Mouse (Mus musculus): ENCODE measurements around the gene Hnrnpll. TPM values are rescaled to one million over a fixed set of nuclear protein-coding genes. Genes with fewer than 3 reads are reported as not detected.

Gene Hnrnpll
- polyA plus RNA-seq (2015; fragmentation: Nextera tagmentation; extraction: Ambion mirVana), result 63.7 and 64.1 TPM in 2 replicates

DNA sequence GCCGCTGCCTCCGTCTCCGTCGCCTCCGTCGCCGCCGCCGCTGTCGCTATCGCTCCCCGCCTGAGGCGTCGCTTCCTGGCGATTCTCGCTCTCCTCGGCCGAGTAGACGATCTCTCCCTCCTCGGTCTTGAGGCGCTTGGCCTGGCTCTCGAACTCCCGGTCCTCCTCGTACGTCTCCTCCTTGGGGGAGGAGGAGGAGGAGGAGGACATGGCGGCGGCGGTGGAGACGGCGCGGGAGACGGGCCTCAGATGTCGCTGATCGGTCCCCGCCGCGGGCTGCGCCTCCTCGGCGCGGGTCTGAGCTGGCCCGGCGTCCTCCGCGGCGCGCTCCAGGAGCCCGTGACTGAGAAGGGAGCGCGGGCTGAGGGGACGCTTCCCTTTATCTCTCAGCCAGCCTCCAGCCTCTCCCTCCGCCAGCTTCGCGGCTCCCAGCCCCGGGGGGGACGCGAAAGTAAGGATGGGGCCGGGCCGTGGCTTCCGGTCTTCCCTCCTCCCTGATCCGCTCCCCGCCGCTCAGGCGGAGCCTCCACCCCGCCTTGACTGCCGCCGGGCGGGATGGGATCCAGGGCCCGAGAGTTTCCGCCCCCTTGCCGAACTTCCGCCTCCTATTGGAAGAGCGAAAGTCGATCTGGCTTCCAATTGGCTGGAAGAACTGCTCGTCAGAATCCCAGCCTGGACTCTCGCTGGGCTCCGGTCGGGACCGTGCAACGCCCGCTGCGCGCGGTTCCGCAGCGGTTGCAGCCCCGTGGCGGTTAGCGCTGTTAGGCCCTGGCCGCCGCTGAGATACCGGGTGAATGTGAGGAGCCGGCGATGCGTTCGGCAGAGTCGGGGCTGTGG lies at the start of gene Hnrnpll:
TSS of gene Hnrnpll (minus strand) at position 552 of the 837 bp plus-strand sequence.
- WGBS, result under 1% methylated on average over 82 of the region's 97 CpGs
- no peaks in the 10 kb centered on the region for H3K27me3 ChIP-seq
- peaks cover 28% of the 10 kb centered on the region for H3K4me1 ChIP-seq

DNA sequence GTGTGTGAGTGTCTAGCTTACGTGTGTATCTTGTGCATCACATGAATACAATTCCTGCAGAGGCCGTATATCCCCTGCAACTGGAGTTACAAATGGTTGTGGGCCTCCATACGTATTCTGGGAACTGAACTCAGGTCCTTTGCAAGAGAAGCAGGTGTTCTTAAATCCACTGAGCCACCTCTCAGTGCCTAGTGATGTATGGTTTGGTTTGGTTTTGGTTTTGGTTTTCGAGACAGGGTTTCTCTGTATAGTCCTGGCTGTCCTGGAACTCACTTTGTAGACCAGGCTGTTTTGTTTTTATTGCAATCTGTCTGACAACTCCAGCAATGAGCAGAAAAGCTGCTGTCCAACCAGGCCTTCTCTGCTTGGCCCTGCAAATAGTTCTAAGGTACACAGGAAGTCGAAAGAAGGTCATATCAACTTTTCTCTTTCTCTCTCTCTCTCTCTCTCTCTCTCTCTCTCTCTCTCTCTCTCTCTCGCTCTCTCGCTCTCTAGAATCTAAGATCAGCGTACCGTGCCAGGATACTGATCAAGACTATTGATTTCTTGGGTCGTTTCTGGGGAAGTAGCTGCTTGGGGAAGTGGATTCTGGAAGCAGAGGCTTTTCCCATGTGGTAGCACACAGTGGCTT lies 43.3 kb upstream of the Hnrnpll start:
- Histone ChIP-seq H3K9me3 (peaks cover 8% of the 10 kb centered on the region; the same call in 1 of the 2 replicates), H3K4me1 (no peaks in the 10 kb centered on the region), H3K36me3 (no peaks in the 10 kb centered on the region), H3K4me3 (no peak overlapping the region), H3K4me2 (replicated peaks) (no peak overlapping the region), H3K9ac (no peak overlapping the region), H3K27me3 (no peaks in the 10 kb centered on the region), H3K27ac (no peak overlapping the region)
- WGBS, result 80% methylated on average over 10 of the region's 10 CpGs
- ATAC-seq (ENCODE audit: low FRiP score, low read depth), result no peak

More for the DNA sequence above, at the start of gene Hnrnpll:
- Histone ChIP-seq H3K9me3 (no peaks in the 10 kb centered on the region), H3K36me3 (no peaks in the 10 kb centered on the region; the same call in 1 of the 2 replicates), H3K4me3 (peak within 1 kb of the TSS; percentile 98), H3K4me2 (replicated peaks) (peak within 1 kb of the TSS; percentile 80), H3K27ac (peak within 1 kb of the TSS; percentile 99), H3K9ac (peak within 1 kb of the TSS; percentile 99)
- peak; percentile 97 for ATAC-seq (ENCODE audit: low FRiP score, low read depth)

DNA sequence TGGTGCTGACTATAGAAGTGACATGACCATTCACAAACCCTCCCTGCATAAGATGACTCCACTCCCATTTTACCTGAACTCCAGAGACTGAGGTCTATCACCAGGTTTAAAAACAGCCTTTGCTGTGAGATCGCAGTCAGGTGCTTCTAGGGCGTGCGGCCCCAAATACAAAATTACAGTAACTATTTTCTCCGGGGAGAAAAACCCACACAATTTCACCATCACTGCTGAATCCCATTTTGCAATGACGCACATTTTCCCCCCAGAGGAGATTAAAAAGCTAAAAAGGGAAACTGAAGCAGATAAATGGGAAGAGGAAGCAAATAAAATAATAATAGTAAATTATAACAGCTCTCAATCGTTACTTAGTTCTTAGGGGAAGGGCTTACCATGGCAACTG lies 37.7 kb upstream of the Hnrnpll start:
- Histone ChIP-seq H3K9me3 (no peaks in the 10 kb centered on the region), H3K9ac (no peak overlapping the region), H3K4me3 (no peak overlapping the region), H3K36me3 (no peaks in the 10 kb centered on the region), H3K4me1 (peaks cover 12% of the 10 kb centered on the region), H3K27me3 (no peaks in the 10 kb centered on the region), H3K4me2 (replicated peaks) (no peak overlapping the region), H3K27ac (no peak overlapping the region)
- 86% methylated on average over 6 of the region's 6 CpGs for WGBS
- ATAC-seq (ENCODE audit: low FRiP score, low read depth), result no peak

DNA sequence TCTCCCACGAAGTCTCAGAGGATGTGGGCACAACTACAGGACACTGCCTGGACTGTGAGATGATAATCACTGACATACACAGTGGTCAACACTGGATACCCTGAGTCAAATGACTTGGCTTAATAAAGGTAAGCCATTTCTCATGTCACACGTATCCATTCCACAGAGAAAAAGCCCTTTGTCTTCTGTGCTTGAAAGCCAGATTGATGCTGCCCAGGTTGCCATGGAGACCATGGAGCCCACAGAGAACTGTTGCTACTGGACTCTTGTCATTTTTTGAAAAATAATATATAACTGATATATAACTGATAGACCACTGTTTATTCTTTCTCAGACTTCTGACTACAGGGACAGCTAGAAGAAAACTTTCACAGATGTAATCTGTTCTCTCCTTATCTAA lies 35.1 kb upstream of the Hnrnpll start:
- Histone ChIP-seq H3K9ac (no peak overlapping the region), H3K4me3 (no peak overlapping the region), H3K4me2 (replicated peaks) (no peak overlapping the region), H3K27ac (no peak overlapping the region), H3K27me3 (no peaks in the 10 kb centered on the region), H3K4me1 (peaks cover 12% of the 10 kb centered on the region), H3K36me3 (no peaks in the 10 kb centered on the region), H3K9me3 (no peaks in the 10 kb centered on the region)
- 60% methylated on average over 2 of the region's 2 CpGs for whole genome bisulfite sequencing
- ATAC-seq (ENCODE audit: low FRiP score, low read depth), result no peak

DNA sequence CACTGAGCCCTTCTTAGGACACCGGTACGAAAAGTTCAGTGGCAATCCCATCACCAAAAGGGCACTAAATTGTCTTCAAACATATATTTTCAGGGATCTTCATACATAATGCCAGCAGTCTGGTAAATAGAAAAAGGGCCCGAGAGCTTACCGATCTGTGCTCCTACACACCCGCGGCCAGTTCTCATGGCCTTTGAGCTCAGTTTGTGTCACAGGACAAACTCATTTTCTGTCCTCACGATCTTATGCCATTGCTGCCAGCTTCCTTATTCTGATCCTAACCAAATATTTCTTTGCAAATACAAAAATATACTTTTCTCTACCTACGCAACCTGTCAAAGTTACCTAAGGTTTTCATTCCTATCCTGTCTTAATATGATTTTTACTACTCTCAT lies 34.6 kb upstream of the Hnrnpll start:
- Histone ChIP-seq H3K9me3 (no peaks in the 10 kb centered on the region), H3K4me2 (replicated peaks) (no peak overlapping the region), H3K4me1 (peaks cover 12% of the 10 kb centered on the region), H3K4me3 (no peak overlapping the region), H3K27me3 (no peaks in the 10 kb centered on the region), H3K36me3 (no peaks in the 10 kb centered on the region), H3K9ac (no peak overlapping the region), H3K27ac (no peak overlapping the region)
- ATAC-seq (ENCODE audit: low FRiP score, low read depth), result no peak
- 89% methylated on average over 8 of the region's 8 CpGs for WGBS

DNA sequence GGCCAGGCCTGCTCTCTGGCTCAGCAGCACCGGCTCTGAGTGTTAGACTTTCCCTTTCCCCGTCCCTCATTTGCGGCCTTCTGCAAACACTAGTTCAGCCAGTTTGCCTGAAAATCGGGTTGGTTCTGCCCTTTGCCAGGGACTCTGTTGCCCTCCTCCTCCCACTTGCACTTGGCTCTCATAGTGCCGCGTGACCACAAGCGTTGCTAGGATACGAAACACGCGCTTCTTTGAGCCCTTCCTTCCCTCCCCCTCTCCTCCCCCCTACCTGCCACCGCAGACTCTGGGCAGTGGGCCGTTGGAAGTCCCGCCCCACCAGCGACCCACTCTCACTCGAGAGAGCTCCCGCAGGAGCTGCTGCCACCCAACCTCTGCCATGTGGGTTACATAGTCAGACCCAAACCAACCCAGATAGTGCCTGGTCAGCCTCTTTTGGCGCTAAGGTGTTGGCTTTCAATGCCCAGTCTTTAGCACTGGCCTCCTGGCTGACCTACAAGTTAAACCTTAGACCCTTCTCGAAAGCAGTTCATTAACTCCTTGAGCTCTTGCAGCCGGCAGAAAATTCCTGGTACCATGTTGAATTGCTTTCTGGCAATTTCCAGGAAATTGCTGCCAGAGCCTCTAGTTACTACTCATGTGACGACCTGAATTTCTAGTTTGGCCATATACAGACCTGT lies 34.0 kb upstream of the Hnrnpll start:
- Histone ChIP-seq H3K4me1 (peaks cover 12% of the 10 kb centered on the region), H3K9ac (peak overlapping the region; percentile 51; the same call in 1 of the 2 replicates), H3K4me3 (peak overlapping the region; percentile 21), H3K36me3 (no peaks in the 10 kb centered on the region), H3K4me2 (replicated peaks) (peak overlapping the region; percentile 56), H3K9me3 (no peaks in the 10 kb centered on the region), H3K27ac (no peak overlapping the region), H3K27me3 (no peaks in the 10 kb centered on the region)
- ATAC-seq (ENCODE audit: low FRiP score, low read depth), result no peak
- WGBS, result 15% methylated on average over 20 of the region's 20 CpGs

DNA sequence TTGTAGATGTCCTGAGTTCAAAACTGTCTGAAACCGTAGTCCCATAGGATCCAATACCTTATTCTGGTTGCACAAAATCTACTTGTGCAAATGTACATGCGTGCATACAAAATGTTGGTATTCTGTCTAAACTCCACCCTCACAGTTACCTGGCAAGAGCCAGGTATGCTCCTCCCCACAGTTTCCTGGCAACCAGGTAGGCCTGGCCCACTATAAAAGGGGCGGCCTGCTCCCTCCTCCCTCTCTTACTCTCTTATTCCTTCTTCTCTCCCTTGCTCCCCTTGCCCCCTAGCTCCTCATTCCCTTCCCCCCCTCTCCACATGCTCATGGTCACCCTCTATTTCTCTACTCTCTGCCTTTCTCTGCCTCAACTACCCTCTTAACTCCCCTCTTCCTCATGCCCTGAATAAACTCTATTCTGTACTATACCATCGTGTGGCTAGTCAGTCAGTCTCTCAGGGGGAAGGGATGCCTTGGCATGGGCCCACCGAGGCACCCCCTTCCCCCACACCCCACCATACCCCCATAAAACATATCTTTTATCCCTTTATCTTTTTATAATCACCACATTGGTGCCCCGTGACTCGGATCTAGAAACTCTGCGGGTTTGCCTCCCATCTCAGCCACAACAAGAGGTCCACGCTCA lies 33.2 kb upstream of the Hnrnpll start:
- 83% methylated on average over 9 of the region's 9 CpGs for WGBS
- Histone ChIP-seq H3K4me2 (replicated peaks) (peak overlapping the region; percentile 56), H3K4me3 (no peak overlapping the region), H3K9ac (0 out of 2 replicates have a peak overlapping the region, but pooled peaks have one; percentile 51), H3K36me3 (no peaks in the 10 kb centered on the region), H3K9me3 (no peaks in the 10 kb centered on the region), H3K27ac (no peak overlapping the region), H3K4me1 (peaks cover 12% of the 10 kb centered on the region), H3K27me3 (no peaks in the 10 kb centered on the region)
- ATAC-seq (ENCODE audit: low FRiP score, low read depth), result no peak

DNA sequence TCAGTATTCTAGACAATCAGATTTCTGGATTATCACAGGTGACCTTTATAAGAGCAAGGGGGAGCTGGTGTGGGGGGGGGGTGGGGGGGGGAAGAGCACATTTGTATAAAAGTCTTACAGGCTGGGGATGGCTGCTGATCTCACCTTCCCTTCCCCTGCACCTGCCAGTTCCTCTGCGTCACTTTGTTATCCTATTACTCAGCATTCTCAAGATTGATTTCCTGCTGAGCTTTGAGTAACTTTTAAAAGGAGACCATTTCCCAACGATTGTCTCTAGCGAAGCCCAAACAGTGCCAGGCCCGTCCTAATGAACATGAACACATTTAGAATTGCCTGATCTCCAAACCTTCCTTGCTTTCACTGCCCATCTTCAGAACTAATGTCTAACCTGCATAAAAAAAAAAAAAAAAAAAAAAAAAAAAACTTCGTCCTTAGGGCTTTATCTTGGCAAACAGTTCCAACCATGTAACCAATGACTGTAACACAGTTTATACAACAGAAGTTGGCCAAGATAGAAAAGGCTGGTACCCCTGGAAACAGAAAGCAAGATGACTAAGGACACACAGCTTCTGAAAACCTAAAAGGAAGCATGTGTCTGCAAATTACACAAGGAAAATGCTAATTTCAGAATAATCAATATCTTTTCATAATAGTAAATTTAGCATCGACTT lies 29.9 kb upstream of the Hnrnpll start:
- Histone ChIP-seq H3K4me2 (replicated peaks) (no peak overlapping the region), H3K4me3 (no peak overlapping the region), H3K9me3 (no peaks in the 10 kb centered on the region), H3K27ac (no peak overlapping the region), H3K27me3 (no peaks in the 10 kb centered on the region), H3K4me1 (peaks cover 12% of the 10 kb centered on the region), H3K36me3 (no peaks in the 10 kb centered on the region), H3K9ac (no peak overlapping the region)
- no peak for ATAC-seq (ENCODE audit: low FRiP score, low read depth)
- 51% methylated on average over 6 of the region's 6 CpGs for WGBS

DNA sequence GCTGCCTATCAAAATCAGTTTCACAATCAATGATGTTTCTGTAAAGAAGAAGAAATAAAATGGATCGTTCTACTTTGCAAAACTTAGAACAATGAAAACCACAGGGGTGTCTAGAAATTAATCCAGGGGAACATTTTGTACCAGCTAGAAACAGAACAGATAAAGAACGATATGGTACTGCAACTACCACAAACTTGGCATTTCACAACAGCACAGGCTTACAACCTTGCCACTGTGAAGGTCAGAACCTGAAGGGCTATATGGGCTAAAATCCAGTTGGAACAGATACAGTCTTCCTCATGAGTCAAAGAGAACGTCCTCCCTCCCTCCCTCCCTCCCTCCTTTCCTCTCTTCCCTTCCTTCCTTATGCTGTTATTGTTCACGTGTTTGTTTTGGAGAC lies 28.4 kb upstream of the Hnrnpll start:
- Histone ChIP-seq H3K27me3 (no peaks in the 10 kb centered on the region), H3K4me2 (replicated peaks) (no peak overlapping the region), H3K27ac (no peak overlapping the region), H3K9ac (no peak overlapping the region), H3K9me3 (peaks cover under 1% of the 10 kb centered on the region; the same call in 1 of the 2 replicates), H3K4me1 (peaks cover 3% of the 10 kb centered on the region), H3K4me3 (no peak overlapping the region), H3K36me3 (no peaks in the 10 kb centered on the region)
- no peak for ATAC-seq (ENCODE audit: low FRiP score, low read depth)
- 83% methylated on average over 4 of the region's 4 CpGs for WGBS

DNA sequence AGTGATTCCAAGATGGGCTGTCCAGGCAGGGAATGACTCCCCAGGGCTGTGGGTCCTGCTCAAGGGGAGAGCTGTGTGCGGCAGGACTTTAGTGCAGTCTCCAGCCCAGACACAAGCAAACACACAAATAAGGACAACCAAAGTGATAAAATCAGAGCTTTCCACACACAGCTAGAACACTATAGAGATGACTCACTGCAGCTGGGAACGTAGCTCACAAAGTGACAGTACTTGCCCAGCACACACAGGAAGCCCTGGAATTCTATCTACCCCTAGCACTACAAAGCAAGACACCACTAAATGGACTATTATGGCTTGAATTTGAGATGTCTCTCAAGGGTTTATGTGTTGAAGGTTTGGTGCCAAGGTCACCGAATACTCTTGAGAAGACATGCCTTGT lies 26.0 kb upstream of the Hnrnpll start:
- Histone ChIP-seq H3K9ac (no peak overlapping the region), H3K4me2 (replicated peaks) (no peak overlapping the region), H3K36me3 (no peaks in the 10 kb centered on the region), H3K27ac (no peak overlapping the region), H3K4me1 (no peaks in the 10 kb centered on the region), H3K27me3 (no peaks in the 10 kb centered on the region), H3K9me3 (peaks cover 7% of the 10 kb centered on the region; the same call in 1 of the 2 replicates), H3K4me3 (no peak overlapping the region)
- no peak for ATAC-seq (ENCODE audit: low FRiP score, low read depth)
- 97% methylated on average over 3 of the region's 3 CpGs for WGBS

DNA sequence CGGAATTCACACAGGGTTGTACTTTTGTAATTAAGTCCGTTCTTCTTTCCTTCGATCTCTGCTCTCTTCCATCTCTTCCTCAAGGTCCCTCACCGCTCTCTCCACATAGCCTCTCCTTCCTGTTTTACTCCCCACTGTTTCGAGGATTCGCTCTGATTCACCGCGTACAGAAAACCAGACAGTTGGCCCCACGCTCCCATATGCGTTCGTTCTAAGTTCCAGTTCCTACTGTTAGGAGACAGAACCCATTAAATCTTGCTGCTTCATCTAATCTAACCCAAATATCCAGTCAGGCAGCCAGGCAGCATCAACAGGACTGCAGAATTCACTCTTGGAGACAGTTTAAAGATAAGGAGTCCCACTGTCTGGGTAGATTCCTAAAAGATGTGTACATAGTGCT lies 24.5 kb upstream of the Hnrnpll start:
- no peak overlapping the region for H3K4me2 ChIP-seq (replicated peaks)
- peaks cover 7% of the 10 kb centered on the region; the same call in 1 of the 2 replicates for H3K9me3 ChIP-seq
- H3K27me3 ChIP-seq, result no peaks in the 10 kb centered on the region
- no peak overlapping the region for H3K27ac ChIP-seq
- H3K9ac ChIP-seq, result no peak overlapping the region
- 90% methylated on average over 11 of the region's 11 CpGs for WGBS
- H3K4me3 ChIP-seq, result no peak overlapping the region
- H3K4me1 ChIP-seq, result no peaks in the 10 kb centered on the region
- ATAC-seq (ENCODE audit: low FRiP score, low read depth), result no peak
- H3K36me3 ChIP-seq, result no peaks in the 10 kb centered on the region

Data from limb, embryonic 13.5 days (tissue).